Mouse (Mus musculus) limb, embryonic 15.5 days (tissue): ENCODE measurements around the gene Arhgap24. TPM values are rescaled to one million over a fixed set of nuclear protein-coding genes. Genes with fewer than 3 reads are reported as not detected.

Experiments
- ATAC-seq: fragments of 200-750 bp; cut with Nextera tagmentation; 2 replicates; pipeline ENCODE4 v1.8.0; 2017; ENCODE audit warnings: low read depth, moderate TSS enrichment; ENCODE audit not compliant: insufficient number of reproducible peaks, low FRiP score, low TSS enrichment
- H3K27ac ChIP-seq: fragments of 300-500 bp; sonication (generic); 2 replicates; pipeline ENCODE4 v1.5.1; 2015; ENCODE audit warnings: moderate library complexity, mild to moderate bottlenecking, inconsistent platforms
- H3K27me3 ChIP-seq: fragments of 300-500 bp; sonication (generic); 2 replicates; pipeline ENCODE4 v1.6.1; 2015; ENCODE audit warnings: inconsistent platforms
- H3K36me3 ChIP-seq: fragments of 300-500 bp; sonication (generic); 2 replicates; pipeline ENCODE4 v1.6.1; 2015; ENCODE audit warnings: inconsistent platforms
- H3K4me1 ChIP-seq: fragments of 300-500 bp; sonication (generic); 2 replicates; pipeline ENCODE4 v1.6.1; 2015; ENCODE audit warnings: inconsistent platforms
- H3K4me2 ChIP-seq: fragments of 300-500 bp; sonication (generic); 2 replicates; pipeline ENCODE4 v1.6.1; 2015; ENCODE audit warnings: mild to moderate bottlenecking, inconsistent platforms
- H3K4me3 ChIP-seq: fragments of 300-500 bp; sonication (generic); 2 replicates; pipeline ENCODE4 v1.5.1; 2015; ENCODE audit warnings: mild to moderate bottlenecking, inconsistent platforms
- H3K9ac ChIP-seq: fragments of 300-500 bp; sonication (generic); 2 replicates; pipeline ENCODE4 v1.6.1; 2015; ENCODE audit warnings: inconsistent platforms
- H3K9me3 ChIP-seq: fragments of 300-500 bp; sonication (generic); 2 replicates; pipeline ENCODE4 v1.6.1; 2016; ENCODE audit warnings: inconsistent platforms
- WGBS: fragments of 180-500 bp; shearing (Covaris S2); methylation state at CpG from one replicate; pipeline ENCODE4 v1.1.7; 2015; 5-methylcytosine and 5-hydroxymethylcytosine counted together
- polyA plus RNA-seq: library from polyadenylated mRNA; unstranded; fragments of >200 nt; fragmentation: Nextera tagmentation; extraction: Ambion mirVana; gene quantifications from 2 replicates; pipeline ENCODE4 v1.2.1, GENCODE M21; 2015

Gene Arhgap24
- polyA plus RNA-seq, 1 experiment from 2014 or later, result 34.0 TPM

GRCm38 (mm10) chr5:102643820-102644219 is 162.6 kb downstream of the Arhgap24 start:
- Histone ChIP-seq H3K4me1 (no peaks in the 10 kb centered on the region), H3K4me2 (no peak overlapping the region), H3K27ac (no peak overlapping the region), H3K36me3 (no peaks in the 10 kb centered on the region), H3K9ac (no peak overlapping the region), H3K4me3 (no peak overlapping the region), H3K9me3 (no peaks in the 10 kb centered on the region), H3K27me3 (no peaks in the 10 kb centered on the region)
- WGBS, result 78% methylated on average over 4 of the region's 4 CpGs
- ATAC-seq, result no peak

- Histone ChIP-seq H3K4me3 (no peak overlapping the region), H3K4me1 (peaks cover 3% of the 10 kb centered on the region), H3K36me3 (no peaks in the 10 kb centered on the region), H3K27me3 (no peaks in the 10 kb centered on the region), H3K9ac (no peak overlapping the region), H3K27ac (no peak overlapping the region), H3K4me2 (no peak overlapping the region), H3K9me3 (no peaks in the 10 kb centered on the region)
- ATAC-seq, result no peak
These were observed 177.9 kb downstream of the Arhgap24 start for GRCm38 (mm10) chr5:102659061-102659460.

DNA sequence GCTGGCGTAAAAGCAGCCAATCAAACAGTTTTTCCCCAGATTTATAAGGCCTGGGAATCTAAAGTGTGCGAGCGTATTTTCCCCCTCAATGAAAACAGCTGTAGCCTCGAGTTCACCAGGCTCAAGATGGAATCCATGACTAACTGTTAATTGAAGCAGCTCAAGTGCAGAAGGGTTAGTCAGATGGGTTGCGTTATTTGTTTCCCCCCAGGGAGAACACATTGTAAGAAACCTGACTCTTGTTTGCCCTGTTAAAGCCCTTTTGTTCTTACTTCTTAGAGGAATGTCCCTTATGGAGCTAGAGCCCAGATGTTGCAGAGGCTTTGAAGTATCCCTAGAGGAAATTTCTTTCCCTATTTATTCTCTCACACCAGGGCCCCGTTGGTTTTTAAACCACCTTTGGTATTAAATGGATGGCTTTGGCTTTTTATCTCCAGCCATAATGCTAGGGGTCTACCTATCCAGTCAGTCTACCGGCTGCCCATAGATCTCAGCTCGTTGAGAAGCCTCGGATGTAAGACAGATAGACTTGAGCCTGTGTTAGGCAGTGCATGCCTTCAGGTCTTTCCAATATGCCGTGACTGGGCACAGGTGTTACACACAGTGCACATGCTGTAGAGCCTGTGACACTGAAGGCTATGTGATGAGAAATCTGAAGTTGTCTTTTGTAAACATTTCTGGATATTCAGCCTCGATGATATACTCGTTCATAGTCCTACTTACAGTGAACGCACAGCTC is 184.0 kb downstream of the Arhgap24 start:
- no peaks in the 10 kb centered on the region for H3K36me3 ChIP-seq
- no peak overlapping the region for H3K27ac ChIP-seq
- no peak overlapping the region for H3K4me3 ChIP-seq
- H3K4me1 ChIP-seq, result peaks cover 21% of the 10 kb centered on the region
- no peaks in the 10 kb centered on the region for H3K27me3 ChIP-seq
- WGBS, result 26% methylated on average over 13 of the region's 13 CpGs
- H3K9me3 ChIP-seq, result no peaks in the 10 kb centered on the region
- no peak overlapping the region for H3K9ac ChIP-seq
- no peak overlapping the region for H3K4me2 ChIP-seq
- ATAC-seq, result no peak

- peak overlapping the region; percentile 71 for H3K27ac ChIP-seq
- H3K4me2 ChIP-seq, result no peak overlapping the region
- WGBS, result 52% methylated on average over 3 of the region's 3 CpGs
- no peak overlapping the region for H3K4me3 ChIP-seq
- H3K9ac ChIP-seq, result no peak overlapping the region
- no peaks in the 10 kb centered on the region for H3K36me3 ChIP-seq
- ATAC-seq, result no peak
- peaks cover 21% of the 10 kb centered on the region for H3K4me1 ChIP-seq
- no peaks in the 10 kb centered on the region for H3K27me3 ChIP-seq
- no peaks in the 10 kb centered on the region for H3K9me3 ChIP-seq
These were observed 185.7 kb downstream of the Arhgap24 start for GRCm38 (mm10) chr5:102666886-102667285.

DNA sequence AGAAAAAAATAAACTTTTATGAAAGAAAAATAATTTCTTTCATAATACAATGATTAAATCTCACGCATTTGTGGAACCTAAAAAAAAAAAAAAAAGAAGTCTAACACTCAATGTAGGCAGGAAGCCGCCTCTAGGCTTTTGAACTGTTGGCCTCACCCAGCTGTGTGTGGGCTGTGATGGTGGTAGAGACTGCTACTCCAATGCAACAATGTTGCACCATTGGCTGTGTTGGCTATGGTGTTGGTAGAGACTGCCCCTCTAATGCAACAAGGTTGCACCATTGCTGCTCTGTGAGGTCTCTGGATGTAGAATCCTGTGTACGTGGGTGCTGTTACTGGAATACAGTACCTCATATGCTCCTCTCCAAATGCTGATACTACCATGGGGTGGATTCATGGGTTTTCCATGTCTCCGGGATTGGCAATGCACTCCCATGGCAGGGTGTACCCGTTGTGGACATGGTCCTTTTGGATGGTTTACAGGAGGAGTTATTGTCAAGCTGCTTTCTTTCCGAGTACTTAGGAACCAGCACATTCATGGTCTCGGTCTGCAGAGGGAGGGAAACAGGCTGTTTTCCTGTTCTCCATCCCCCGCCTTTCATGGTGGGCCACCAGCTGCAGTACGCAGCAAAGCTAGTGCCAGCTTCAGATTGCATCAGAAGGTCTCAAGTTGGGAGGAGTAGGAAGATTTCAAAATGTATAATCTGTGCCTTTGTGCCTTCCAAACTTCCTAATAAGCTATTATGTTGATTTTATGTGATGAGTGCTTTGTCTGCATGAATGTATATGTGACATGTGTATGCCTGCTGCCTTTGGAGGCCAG is 186.8 kb downstream of the Arhgap24 start:
- no peak for ATAC-seq
- H3K36me3 ChIP-seq, result no peaks in the 10 kb centered on the region
- H3K4me3 ChIP-seq, result no peak overlapping the region
- no peaks in the 10 kb centered on the region for H3K27me3 ChIP-seq
- H3K4me1 ChIP-seq, result peaks cover 21% of the 10 kb centered on the region
- H3K9me3 ChIP-seq, result no peaks in the 10 kb centered on the region
- no peak overlapping the region for H3K4me2 ChIP-seq
- WGBS, result 85% methylated on average over 9 of the region's 9 CpGs
- no peak overlapping the region for H3K9ac ChIP-seq
- no peak overlapping the region for H3K27ac ChIP-seq

GRCm38 (mm10) chr5:102670206-102670605 is 189.0 kb downstream of the Arhgap24 start:
- no peak for ATAC-seq
- Histone ChIP-seq H3K4me2 (no peak overlapping the region), H3K36me3 (no peaks in the 10 kb centered on the region), H3K27me3 (no peaks in the 10 kb centered on the region), H3K9ac (no peak overlapping the region), H3K9me3 (no peaks in the 10 kb centered on the region), H3K27ac (no peak overlapping the region), H3K4me1 (peaks cover 11% of the 10 kb centered on the region), H3K4me3 (no peak overlapping the region)
- WGBS, result 58% methylated on average over 4 of the region's 4 CpGs

DNA sequence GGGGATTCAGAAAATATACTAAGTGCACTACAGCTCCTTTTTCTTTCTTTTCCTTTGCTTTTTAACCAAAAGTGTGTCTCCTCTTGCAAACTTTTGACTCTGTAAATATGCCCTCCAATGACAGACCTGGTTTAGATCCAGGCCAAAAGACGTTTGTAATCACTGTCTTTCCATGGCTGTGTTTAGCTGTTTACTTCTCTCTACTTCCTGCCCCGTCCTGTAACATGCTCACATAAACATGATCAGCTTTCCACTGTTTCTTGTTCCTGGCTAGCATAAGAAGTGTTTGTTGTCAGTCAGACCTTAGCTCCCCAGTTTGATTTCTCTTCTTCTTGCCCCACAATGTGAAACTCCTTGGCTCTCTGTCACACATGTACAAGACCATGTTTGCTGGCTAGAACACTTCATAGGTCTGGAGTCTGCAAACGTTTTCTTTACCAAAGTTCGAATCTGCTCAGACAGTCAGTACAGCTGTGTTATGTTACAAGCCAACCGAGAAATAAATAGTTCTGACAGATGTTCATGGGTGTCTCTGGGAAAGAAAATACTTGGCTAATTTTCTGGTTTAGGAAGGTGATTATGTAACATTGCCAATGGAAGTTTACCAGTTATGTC is 189.6 kb downstream of the Arhgap24 start:
- WGBS, result 33% methylated on average over 5 of the region's 5 CpGs
- H3K27ac ChIP-seq, result 0 out of 2 replicates have a peak overlapping the region, but pooled peaks have one; percentile 30
- no peak for ATAC-seq

GRCm38 (mm10) chr5:102675326-102675725 is 194.1 kb downstream of the Arhgap24 start:
- WGBS, result 51% methylated on average over 2 of the region's 2 CpGs
- no peak overlapping the region for H3K27ac ChIP-seq
- ATAC-seq, result no peak

More for the DNA sequence above, 189.6 kb downstream of the Arhgap24 start:
- no peak overlapping the region for H3K9ac ChIP-seq
- H3K4me2 ChIP-seq, result no peak overlapping the region
- no peaks in the 10 kb centered on the region for H3K9me3 ChIP-seq
- no peaks in the 10 kb centered on the region for H3K27me3 ChIP-seq
- no peaks in the 10 kb centered on the region for H3K36me3 ChIP-seq
- no peak overlapping the region for H3K4me3 ChIP-seq
- peaks cover 8% of the 10 kb centered on the region for H3K4me1 ChIP-seq

GRCm38 (mm10) chr5:102677176-102677575 is 196.0 kb downstream of the Arhgap24 start:
- H3K4me2 ChIP-seq, result no peak overlapping the region
- H3K4me1 ChIP-seq, result peaks cover 5% of the 10 kb centered on the region; the same call in 1 of the 2 replicates
- no peak for ATAC-seq
- no peak overlapping the region for H3K4me3 ChIP-seq
- no peaks in the 10 kb centered on the region for H3K36me3 ChIP-seq
- no peaks in the 10 kb centered on the region for H3K27me3 ChIP-seq
- 39% methylated on average over 2 of the region's 2 CpGs for WGBS
- no peaks in the 10 kb centered on the region for H3K9me3 ChIP-seq
- H3K27ac ChIP-seq, result no peak overlapping the region
- no peak overlapping the region for H3K9ac ChIP-seq

More at GRCm38 (mm10) chr5:102675326-102675725, 194.1 kb downstream of the Arhgap24 start:
- Histone ChIP-seq H3K9me3 (no peaks in the 10 kb centered on the region), H3K4me2 (no peak overlapping the region), H3K9ac (no peak overlapping the region), H3K4me1 (peaks cover 5% of the 10 kb centered on the region; the same call in 1 of the 2 replicates), H3K4me3 (no peak overlapping the region), H3K36me3 (no peaks in the 10 kb centered on the region), H3K27me3 (no peaks in the 10 kb centered on the region)

GRCm38 (mm10) chr5:102687673-102688072 is 206.5 kb downstream of the Arhgap24 start:
- 77% methylated on average over 5 of the region's 5 CpGs for WGBS

DNA sequence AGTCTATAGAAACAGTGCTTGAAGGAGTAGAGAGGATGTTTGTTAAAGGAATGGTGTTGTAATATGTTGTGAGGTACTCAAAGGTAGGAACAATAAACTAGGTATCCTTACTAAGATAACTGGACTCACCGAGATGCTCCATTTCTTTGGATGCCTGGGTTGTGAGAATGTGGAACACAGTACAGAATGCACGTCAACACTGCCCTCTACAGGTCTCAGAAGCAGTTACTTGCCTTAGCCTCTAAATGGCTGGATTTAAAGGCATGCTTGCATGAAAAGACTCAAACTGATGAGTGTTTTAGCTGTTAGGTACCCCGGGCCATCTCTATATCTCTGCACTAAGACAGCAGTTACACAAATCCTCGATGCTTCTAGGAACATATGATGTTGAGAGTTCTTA is 211.3 kb downstream of the Arhgap24 start:
- Histone ChIP-seq H3K4me3 (no peak overlapping the region), H3K27ac (no peak overlapping the region), H3K9ac (no peak overlapping the region), H3K9me3 (no peaks in the 10 kb centered on the region), H3K27me3 (no peaks in the 10 kb centered on the region), H3K4me2 (no peak overlapping the region), H3K4me1 (no peaks in the 10 kb centered on the region), H3K36me3 (no peaks in the 10 kb centered on the region)
- ATAC-seq, result no peak
- 14% methylated on average over 4 of the region's 4 CpGs for WGBS

More at GRCm38 (mm10) chr5:102687673-102688072, 206.5 kb downstream of the Arhgap24 start:
- Histone ChIP-seq H3K27ac (no peak overlapping the region), H3K4me1 (no peaks in the 10 kb centered on the region), H3K4me2 (no peak overlapping the region), H3K9me3 (no peaks in the 10 kb centered on the region), H3K4me3 (no peak overlapping the region), H3K9ac (no peak overlapping the region), H3K36me3 (no peaks in the 10 kb centered on the region), H3K27me3 (no peaks in the 10 kb centered on the region)
- no peak for ATAC-seq

GRCm38 (mm10) chr5:102693192-102693591 is 212.0 kb downstream of the Arhgap24 start:
- H3K9ac ChIP-seq, result no peak overlapping the region
- no peak overlapping the region for H3K27ac ChIP-seq
- no peaks in the 10 kb centered on the region for H3K27me3 ChIP-seq
- H3K4me2 ChIP-seq, result no peak overlapping the region
- H3K4me3 ChIP-seq, result no peak overlapping the region
- ATAC-seq, result no peak
- 79% methylated on average over 2 of the region's 2 CpGs for WGBS
- H3K9me3 ChIP-seq, result no peaks in the 10 kb centered on the region
- H3K36me3 ChIP-seq, result no peaks in the 10 kb centered on the region
- H3K4me1 ChIP-seq, result no peaks in the 10 kb centered on the region
